Mouse (Mus musculus) bone marrow macrophage, adult 2 months (primary cell): Measurements from ENCODE around the gene Sp2.

Experiments used
- CTCF ChIP-seq: IDR thresholded peaks from 2 replicates; pipeline ENCODE4 v1.5.1; 2012; ENCODE audit warnings: low read depth, mild to moderate bottlenecking, low read length, moderate library complexity
- POLR2A ChIP-seq: IDR thresholded peaks from 2 replicates; pipeline ENCODE4 v1.6.1; 2012; ENCODE audit warnings: mild to moderate bottlenecking, low read depth, low read length, borderline replicate concordance

- TF ChIP-seq CTCF (no peak), POLR2A (no peak)
Observed at GRCm38 (mm10) chr11:96943746-96944304, 38.9 kb downstream of the Sp2 start, which contains the start of gene Pnpo.
